Mouse (Mus musculus) erythroid progenitor cell, adult 5-6 weeks (primary cell): ENCODE measurements around the gene Gtpbp4. TPM values are rescaled to one million over a fixed set of nuclear protein-coding genes. Genes with fewer than 3 reads are reported as not detected.
"Not testable (repeated sequence)": the region's sequence is repeated elsewhere in the genome, so short reads cannot be mapped to it uniquely, and the experiment has no call there.

Source experiments
- ATAC-seq: replicated peaks from 2 replicates; pipeline ENCODE4 v1.8.0; 2016; ENCODE audit warnings: moderate number of reproducible peaks, mild to moderate bottlenecking, moderate TSS enrichment, inconsistent platforms; ENCODE audit not compliant: poor library complexity, low FRiP score, severe bottlenecking
- total RNA-seq, 2 experiments: library from RNA; stranded (forward) in 1 of 2; stranded (reverse) in 1 of 2; fragments of 150-400 nt in 1 of 2; fragments of 186-747, 209-891 nt in 1 of 2; gene quantifications; 2 replicates each; pipeline versions ENCODE4 v1.2.3 to v1.2.4; 2015 to 2017; ENCODE audit warnings: low replicate concordance in 2 of 2

Gtpbp4 gene
- total RNA-seq (2015; ENCODE audit: low replicate concordance) (13.7 and 24.7 TPM in 2 replicates), total RNA-seq (2017; ENCODE audit: low replicate concordance) (22.9 and 25.8 TPM in 2 replicates)

- ATAC-seq = peak; percentile 94
These were observed at the start of gene Gtpbp4 for GRCm38 (mm10) chr13:8995990-8996786. Gene Gtpbp4 (minus strand): TSS chr13:8996083.

DNA sequence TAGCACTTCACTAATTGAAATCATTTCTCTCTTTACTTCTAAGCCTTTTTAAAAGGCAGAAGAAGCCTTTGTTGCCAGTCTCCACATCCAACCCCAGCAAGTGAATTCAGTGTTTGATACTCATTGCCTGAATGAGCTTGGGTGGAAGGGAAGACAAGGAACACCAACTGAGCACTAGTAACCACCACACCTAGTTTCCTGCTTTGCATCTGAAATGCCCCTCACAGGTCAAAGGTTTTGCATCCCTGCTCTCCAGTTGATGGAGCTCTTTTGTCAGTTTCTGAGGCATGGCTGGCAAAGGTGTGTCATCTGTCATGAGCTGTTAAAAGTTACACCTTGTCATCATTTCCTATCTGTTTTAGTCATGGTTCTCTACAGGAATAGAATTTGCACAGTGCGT, 48.8 kb upstream of the Gtpbp4 start:
- ATAC-seq = no peak

- no peak for ATAC-seq
These were observed 47.6 kb upstream of the Gtpbp4 start for GRCm38 (mm10) chr13:9043289-9044049.

DNA sequence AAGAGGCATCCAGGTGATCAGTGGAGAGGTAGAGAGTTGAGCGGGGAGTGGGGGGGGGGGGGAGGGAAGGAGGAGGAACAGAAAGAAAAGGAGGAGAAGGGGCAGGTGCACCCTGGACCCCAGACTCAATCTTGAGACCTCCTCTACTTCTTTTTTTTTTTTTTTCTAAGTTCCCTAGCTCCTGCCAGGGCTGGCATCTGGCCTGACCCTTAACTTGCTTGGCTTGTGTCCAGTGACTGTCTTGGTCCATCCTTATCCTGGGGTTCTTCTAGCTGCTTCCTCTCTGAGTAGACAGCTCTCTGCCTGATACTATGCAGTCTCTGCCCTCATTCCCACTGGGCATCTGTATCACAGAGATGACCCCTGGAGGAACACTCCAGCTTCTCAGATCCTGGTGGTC, 44.7 kb upstream of the Gtpbp4 start:
- no peak for ATAC-seq

DNA sequence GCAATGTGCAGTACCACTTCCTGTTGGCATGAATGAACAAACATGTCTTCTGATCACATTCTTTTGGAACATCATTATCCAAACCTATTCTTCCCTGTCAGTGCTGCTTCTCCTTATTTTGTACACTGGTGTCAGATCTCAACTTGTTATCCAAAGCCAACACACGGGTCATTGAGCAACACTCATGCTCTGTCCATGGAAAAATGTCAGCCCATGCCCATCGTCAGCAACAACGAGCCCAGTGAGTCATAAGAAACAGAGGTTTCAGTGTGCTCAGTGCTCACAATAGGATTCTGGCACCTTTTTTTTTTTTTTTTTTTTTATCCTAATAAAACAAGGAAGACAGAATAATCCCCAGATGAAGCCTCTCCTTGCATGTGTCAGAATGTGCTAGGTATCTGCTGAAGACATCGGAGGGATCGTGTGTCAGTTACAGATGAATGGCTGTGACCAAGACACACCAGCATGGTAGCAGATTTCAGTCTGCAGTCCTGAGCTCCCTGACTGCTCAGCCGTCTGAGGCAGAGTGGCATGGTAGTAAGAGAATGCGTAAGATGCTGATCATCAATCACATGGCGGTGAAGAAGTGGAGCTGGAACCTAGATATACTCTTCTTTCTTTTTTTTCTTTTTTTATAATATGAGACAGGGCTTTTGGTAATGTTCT, 36.2 kb upstream of the Gtpbp4 start:
- no peak for ATAC-seq

GRCm38 (mm10) chr13:9030364-9030763, 34.5 kb upstream of the Gtpbp4 start:
- no peak for ATAC-seq

DNA sequence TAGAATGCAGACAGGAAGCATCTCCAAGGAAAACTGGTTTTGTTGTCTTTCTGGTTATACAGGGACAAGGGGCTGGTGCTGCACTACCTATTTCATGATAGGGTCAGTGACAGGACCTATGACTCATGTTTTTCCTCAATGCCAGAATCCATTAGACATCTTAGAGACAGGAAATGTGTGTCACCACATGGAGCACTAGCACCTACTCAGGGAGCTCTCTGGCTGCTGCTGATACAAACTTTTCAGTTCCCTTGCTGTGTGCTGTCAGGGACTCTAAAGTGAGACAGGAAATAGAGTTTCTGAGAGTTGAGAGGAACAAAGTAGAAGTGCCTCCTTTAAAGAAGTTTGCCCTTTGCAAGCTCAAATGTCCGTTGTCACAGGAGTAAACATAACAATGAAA, 31.4 kb upstream of the Gtpbp4 start:
- no peak for ATAC-seq

DNA sequence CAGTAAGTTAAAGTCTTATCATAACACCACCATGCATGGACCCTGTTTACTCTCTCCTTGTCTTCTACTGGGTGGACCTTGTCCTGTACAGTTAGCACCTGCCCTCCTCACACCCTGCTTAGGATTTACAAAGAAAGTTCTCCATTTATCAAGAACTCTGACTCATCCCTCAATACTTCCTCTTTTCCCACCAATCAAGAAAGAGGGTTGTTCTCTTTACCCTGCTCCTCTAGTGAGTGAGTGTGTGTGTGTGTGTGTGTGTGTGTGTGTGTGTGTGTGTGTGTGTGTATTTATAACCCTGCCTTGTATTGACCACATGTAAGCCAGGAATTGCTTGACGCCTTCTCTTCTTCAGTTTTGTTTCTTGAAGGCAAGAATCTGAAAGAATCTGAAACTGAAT, 26.7 kb upstream of the Gtpbp4 start:
- no peak for ATAC-seq

GRCm38 (mm10) chr13:9021556-9021955, 25.7 kb upstream of the Gtpbp4 start:
- no peak for ATAC-seq

DNA sequence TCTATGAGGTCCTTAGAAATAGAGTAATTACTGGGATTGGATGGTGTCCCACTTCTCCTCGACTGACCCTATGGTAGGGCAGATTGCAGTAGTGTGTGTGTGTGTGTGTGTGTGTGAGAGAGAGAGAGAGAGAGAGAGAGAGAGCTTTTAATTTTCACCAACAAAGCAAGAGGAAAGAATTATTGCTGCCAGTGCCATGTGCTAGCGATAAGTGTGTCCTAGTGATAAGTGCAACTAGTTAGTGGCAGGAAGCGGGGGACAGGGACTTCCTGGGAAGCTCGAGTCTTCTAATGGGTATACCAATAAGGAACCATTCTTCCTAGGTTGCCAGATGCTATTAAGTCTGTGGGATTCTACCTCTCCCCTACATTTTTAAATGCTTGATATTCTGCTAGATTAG, 23.8 kb upstream of the Gtpbp4 start:
- peak; percentile 40; the same call in 1 of the 2 replicates for ATAC-seq

- peak; percentile 90 for ATAC-seq
These were observed 23.2 kb upstream of the Gtpbp4 start for GRCm38 (mm10) chr13:9018974-9019587.

DNA sequence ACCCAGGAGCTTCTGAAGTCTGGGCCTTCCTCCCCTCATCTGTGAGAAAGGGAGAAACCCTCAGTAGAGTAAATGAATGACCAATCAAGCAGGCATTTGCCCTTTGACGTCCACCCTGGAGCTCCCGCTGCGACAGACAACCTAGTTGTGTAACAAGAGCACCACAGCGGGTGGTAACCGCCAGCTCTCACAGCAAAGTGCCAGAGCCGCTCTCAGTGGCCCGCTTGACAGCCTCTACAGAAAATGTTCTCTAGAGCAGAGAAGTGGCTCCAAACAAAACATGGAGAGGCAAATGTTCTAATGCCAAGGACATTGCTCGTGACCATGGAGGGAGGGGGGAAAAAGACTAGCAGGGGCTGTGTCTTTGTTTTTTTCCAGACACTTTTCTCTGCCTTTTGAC, 21.3 kb upstream of the Gtpbp4 start:
- ATAC-seq = no peak

DNA sequence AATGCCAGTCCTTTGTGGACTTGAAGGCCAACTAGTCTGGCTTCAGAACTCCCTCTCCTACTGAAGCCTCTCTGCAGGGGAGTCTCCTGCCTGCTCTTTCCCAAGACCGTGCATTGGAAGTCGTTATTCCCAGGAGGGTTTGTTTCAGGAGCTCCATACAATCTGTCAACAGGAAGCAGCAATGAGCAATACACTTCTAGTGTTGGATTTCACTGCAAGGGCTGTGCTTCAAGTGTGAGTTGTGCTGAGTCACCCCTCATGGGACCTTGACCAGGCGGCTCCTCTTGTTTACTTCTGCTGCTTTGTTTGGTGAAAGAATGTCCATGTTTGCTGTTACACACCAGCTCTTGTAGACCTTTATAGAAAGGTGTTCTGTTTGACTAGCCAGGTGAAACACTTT, 18.5 kb upstream of the Gtpbp4 start:
- ATAC-seq = peak; percentile 72

DNA sequence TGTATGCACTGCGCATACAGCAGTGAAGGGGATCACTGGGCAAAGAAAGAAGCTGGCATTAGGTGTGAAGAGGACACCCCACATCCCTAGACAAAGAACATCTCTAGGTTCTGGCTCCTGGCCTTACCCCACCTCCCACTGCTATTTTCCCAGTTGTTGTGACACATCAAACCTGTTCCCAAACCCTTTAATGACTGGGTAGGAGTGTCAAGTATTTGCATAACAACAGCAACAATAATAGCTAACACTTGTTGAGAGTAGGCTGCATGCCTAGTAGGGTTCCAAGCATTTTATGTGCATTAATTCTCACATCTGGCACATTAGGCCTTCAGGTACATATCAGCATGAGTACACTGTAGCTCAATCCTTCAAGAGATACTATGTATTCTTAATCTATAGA, 17.6 kb upstream of the Gtpbp4 start:
- no peak for ATAC-seq

- ATAC-seq = peak; percentile 86
These were observed 15.9 kb upstream of the Gtpbp4 start for GRCm38 (mm10) chr13:9011596-9012350.

- no peak for ATAC-seq
These were observed 7.4 kb upstream of the Gtpbp4 start for GRCm38 (mm10) chr13:9003306-9003705.

DNA sequence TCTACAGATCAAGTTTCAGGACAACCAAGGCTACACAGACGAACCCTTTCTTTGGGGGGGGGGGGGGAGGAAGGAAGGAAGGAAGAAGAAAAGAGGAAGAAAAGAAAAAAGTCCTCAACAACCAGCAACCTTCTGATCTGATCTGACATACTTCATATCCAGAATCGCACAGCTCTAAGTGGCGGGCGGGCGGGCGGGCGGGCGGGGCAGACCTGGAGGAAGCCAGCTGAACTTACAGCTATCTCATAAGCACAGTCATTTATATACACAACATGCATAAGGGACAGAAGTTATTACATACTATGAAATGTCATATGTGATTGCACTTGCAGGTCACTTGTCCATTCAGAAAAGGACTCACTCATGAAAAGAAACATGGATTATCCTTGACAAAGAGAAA, 3.6 kb upstream of the Gtpbp4 start:
- ATAC-seq = peak; percentile 57

- not testable (repeated sequence) for ATAC-seq
These were observed 1.3 kb upstream of the Gtpbp4 start for GRCm38 (mm10) chr13:8997221-8997620.
